Mouse (Mus musculus) cerebellum, adult 2 months (tissue): ENCODE measurements around the gene Mpped2. TPM values are rescaled to one million over a fixed set of nuclear protein-coding genes. Genes with fewer than 3 reads are reported as not detected.
A peak's percentile ranks its signal among the peaks of the same experiment; 100 is the strongest.

Source experiments
- DNase-seq, 2 experiments: peaks; one replicate each; pipeline ENCODE4 v3.0.0; 2021
- H3K27ac ChIP-seq: fragments of 200-500 bp; 2 replicates; pipeline ENCODE4 v1.5.1; 2012; ENCODE audit warnings: low read length, control low read depth, inconsistent platforms; ENCODE audit not compliant: insufficient read depth
- H3K27me3 ChIP-seq: fragments of 200-500 bp; 2 replicates; pipeline ENCODE4 v1.6.1; 2012; ENCODE audit warnings: inconsistent platforms, mild to moderate bottlenecking, low read length, moderate library complexity; ENCODE audit not compliant: control insufficient read depth, insufficient read depth
- H3K4me1 ChIP-seq: fragments of 200-500 bp; 2 replicates; pipeline ENCODE4 v1.6.1; 2011; ENCODE audit warnings: low read length; ENCODE audit not compliant: control insufficient read depth, insufficient read depth
- H3K4me3 ChIP-seq: fragments of 200-500 bp; replicated peaks from 2 replicates; pipeline ENCODE3; 2011; ENCODE audit warnings: mild to moderate bottlenecking, low read depth, low read length, control low read depth; ENCODE audit not compliant: insufficient read depth
- CTCF ChIP-seq: fragments of 200-500 bp; IDR thresholded peaks from 2 replicates; pipeline ENCODE4 v1.5.1; 2011; ENCODE audit warnings: low read depth, mild to moderate bottlenecking, control low read depth, low read length, moderate library complexity, borderline replicate concordance; ENCODE audit not compliant: insufficient read depth
- POLR2A ChIP-seq: fragments of 200-500 bp; IDR thresholded peaks from 2 replicates; pipeline ENCODE4 v1.6.1; 2011; ENCODE audit warnings: low read length, control low read depth, borderline replicate concordance; ENCODE audit not compliant: insufficient read depth
- WGBS: fragments of 180-500 bp; shearing (Covaris S2); methylation state at CpG from one replicate; pipeline ENCODE4 v1.1.7; 2018; 5-methylcytosine and 5-hydroxymethylcytosine counted together
- polyA plus RNA-seq: library from polyadenylated mRNA; depleted of rRNA; stranded (reverse); fragments of >200 nt; gene quantifications from 2 replicates; pipeline ENCODE4 v1.2.3, GENCODE M21; 2012

Gene Mpped2
- polyA plus RNA-seq, 1 experiment = 14.9 TPM

GRCm38 (mm10) chr2:106837241-106837640 is 144.2 kb downstream of the Mpped2 start:
- Histone ChIP-seq H3K4me1 (no peaks in the 10 kb centered on the region), H3K27ac (no peak overlapping the region), H3K27me3 (no peaks in the 10 kb centered on the region), H3K4me3 (no peak overlapping the region)
- TF ChIP-seq POLR2A (no peak), CTCF (no peak)
- DNase-seq = no peak
- WGBS = 97% methylated on average over 4 of the region's 4 CpGs

GRCm38 (mm10) chr2:106844147-106844546 is 151.1 kb downstream of the Mpped2 start:
- H3K27ac ChIP-seq = no peak overlapping the region
- TF ChIP-seq POLR2A = no peak
- H3K4me3 ChIP-seq = no peak overlapping the region
- H3K4me1 ChIP-seq = peaks cover 4% of the 10 kb centered on the region; the same call in 1 of the 2 replicates
- WGBS = 77% methylated on average over 9 of the region's 9 CpGs
- H3K27me3 ChIP-seq = no peaks in the 10 kb centered on the region
- no peak for DNase-seq

- Histone ChIP-seq H3K27me3 (no peaks in the 10 kb centered on the region), H3K4me1 (peaks cover 10% of the 10 kb centered on the region; the same call in 1 of the 2 replicates), H3K4me3 (no peak overlapping the region), H3K27ac (no peak overlapping the region)
- 72% methylated on average over 10 of the region's 10 CpGs for WGBS
- DNase-seq = peak in 1 of 2 experiments; percentile 19
- TF ChIP-seq CTCF (no peak), POLR2A (no peak)
Observed at GRCm38 (mm10) chr2:106844766-106845678, 152.0 kb downstream of the Mpped2 start.

- no peak overlapping the region for H3K27ac ChIP-seq
Observed at GRCm38 (mm10) chr2:106846511-106846910, 153.4 kb downstream of the Mpped2 start.

GRCm38 (mm10) chr2:106849389-106849788 is 156.3 kb downstream of the Mpped2 start:
- peaks cover 10% of the 10 kb centered on the region; the same call in 1 of the 2 replicates for H3K4me1 ChIP-seq
- H3K27ac ChIP-seq = no peak overlapping the region
- WGBS = 43% methylated on average over 9 of the region's 9 CpGs
- TF ChIP-seq POLR2A (no peak), CTCF (no peak)
- H3K27me3 ChIP-seq = no peaks in the 10 kb centered on the region
- no peak for DNase-seq
- H3K4me3 ChIP-seq = no peak overlapping the region

More at GRCm38 (mm10) chr2:106846511-106846910, 153.4 kb downstream of the Mpped2 start:
- peaks cover 10% of the 10 kb centered on the region; the same call in 1 of the 2 replicates for H3K4me1 ChIP-seq
- no peak for DNase-seq
- no peak overlapping the region for H3K4me3 ChIP-seq
- no peaks in the 10 kb centered on the region for H3K27me3 ChIP-seq
- 67% methylated on average over 4 of the region's 4 CpGs for WGBS
- no peak for TF ChIP-seq CTCF
- no peak for TF ChIP-seq POLR2A

GRCm38 (mm10) chr2:106851515-106851914 is 158.4 kb downstream of the Mpped2 start:
- DNase-seq = peak; percentile 31 to 66
- H3K4me1 ChIP-seq = peaks cover 15% of the 10 kb centered on the region; the same call in 1 of the 2 replicates
- no peaks in the 10 kb centered on the region for H3K27me3 ChIP-seq
- WGBS = 42% methylated on average over 8 of the region's 8 CpGs
- no peak overlapping the region for H3K27ac ChIP-seq
- H3K4me3 ChIP-seq = no peak overlapping the region
- TF ChIP-seq CTCF (no peak), POLR2A (no peak)

GRCm38 (mm10) chr2:106854213-106854612 is 161.1 kb downstream of the Mpped2 start:
- Histone ChIP-seq H3K27ac (no peak overlapping the region), H3K4me3 (no peak overlapping the region), H3K4me1 (peaks cover 23% of the 10 kb centered on the region), H3K27me3 (no peaks in the 10 kb centered on the region)
- no peak for DNase-seq
- 86% methylated on average over 4 of the region's 4 CpGs for whole genome bisulfite sequencing
- TF ChIP-seq CTCF = no peak
- no peak for TF ChIP-seq POLR2A

GRCm38 (mm10) chr2:106854758-106855157 is 161.7 kb downstream of the Mpped2 start:
- no peak for DNase-seq
- no peak for TF ChIP-seq CTCF
- TF ChIP-seq POLR2A = no peak
- no peak overlapping the region for H3K4me3 ChIP-seq
- peaks cover 18% of the 10 kb centered on the region for H3K4me1 ChIP-seq
- 23% methylated on average over 8 of the region's 8 CpGs for WGBS
- H3K27ac ChIP-seq = no peak overlapping the region
- no peaks in the 10 kb centered on the region for H3K27me3 ChIP-seq
